Mouse (Mus musculus) urinary bladder, postnatal 14 days (tissue): Measurements from ENCODE around the gene Ftsj3.
A peak's percentile ranks its signal among the peaks of the same experiment; 100 is the strongest.

Source experiments
- DNase-seq: peaks from one replicate; pipeline ENCODE4 v3.0.0; 2021; ENCODE audit warnings: low spot score

The Ftsj3 gene

GRCm38 (mm10) chr11:106255685-106256451, at the start of gene Ftsj3, which contains the start of gene Psmc5:
TSS of gene Ftsj3 (minus strand) at chr11:106256079.
TSS of gene Psmc5 (plus strand) at chr11:106256154.
- peak; percentile 98 for DNase-seq

- no peak for DNase-seq
Measured at GRCm38 (mm10) chr11:106305348-106306064, 49.6 kb upstream of the Ftsj3 start.

- peak; percentile 58 for DNase-seq
Measured at GRCm38 (mm10) chr11:106302634-106303033, 46.8 kb upstream of the Ftsj3 start.

- no peak for DNase-seq
Measured at GRCm38 (mm10) chr11:106301765-106302164, 45.9 kb upstream of the Ftsj3 start, which contains the start of gene Gh. TSS of gene Gh (minus strand) at chr11:106301865.

GRCm38 (mm10) chr11:106291861-106292260, 36.0 kb upstream of the Ftsj3 start:
- DNase-seq: no peak

- DNase-seq: no peak
Measured at GRCm38 (mm10) chr11:106290376-106290775, 34.5 kb upstream of the Ftsj3 start.

- peak; percentile 55 for DNase-seq
Measured at GRCm38 (mm10) chr11:106289369-106289768, 33.5 kb upstream of the Ftsj3 start.

GRCm38 (mm10) chr11:106286987-106287386, 31.1 kb upstream of the Ftsj3 start:
- DNase-seq: no peak

GRCm38 (mm10) chr11:106286206-106286605, 30.3 kb upstream of the Ftsj3 start:
- no peak for DNase-seq

- no peak for DNase-seq
Measured at GRCm38 (mm10) chr11:106284126-106284525, 28.2 kb upstream of the Ftsj3 start.

GRCm38 (mm10) chr11:106283371-106283770, 27.5 kb upstream of the Ftsj3 start:
- DNase-seq: no peak

- no peak for DNase-seq
Measured at GRCm38 (mm10) chr11:106282452-106282851, 26.6 kb upstream of the Ftsj3 start.

- peak; percentile 94 for DNase-seq
Measured at GRCm38 (mm10) chr11:106276454-106276853, 20.6 kb upstream of the Ftsj3 start, which contains the start of gene Tcam1. TSS of gene Tcam1 (plus strand) at chr11:106276672.

GRCm38 (mm10) chr11:106274971-106275411, 19.1 kb upstream of the Ftsj3 start:
- DNase-seq: peak; percentile 75

GRCm38 (mm10) chr11:106274374-106274773, 18.5 kb upstream of the Ftsj3 start:
- DNase-seq: no peak

- DNase-seq: no peak
Measured at GRCm38 (mm10) chr11:106273811-106274210, 17.9 kb upstream of the Ftsj3 start.

GRCm38 (mm10) chr11:106273311-106273684, 17.4 kb upstream of the Ftsj3 start:
- DNase-seq: no peak

GRCm38 (mm10) chr11:106272644-106273310, 16.9 kb upstream of the Ftsj3 start, which contains the start of gene Smarcd2:
TSS of gene Smarcd2 (minus strand) at chr11:106272972.
- peak; percentile 99 for DNase-seq

- DNase-seq: peak; percentile 50
Measured at GRCm38 (mm10) chr11:106271794-106272643, 16.1 kb upstream of the Ftsj3 start.

- peak; percentile 32 for DNase-seq
Measured at GRCm38 (mm10) chr11:106271131-106271793, 15.4 kb upstream of the Ftsj3 start.

GRCm38 (mm10) chr11:106269060-106269431, 13.2 kb upstream of the Ftsj3 start:
- DNase-seq: peak; percentile 48
